Mouse (Mus musculus): Measurements from ENCODE around the gene Baiap2. TPM values are rescaled to one million over a fixed set of nuclear protein-coding genes. Genes with fewer than 3 reads are reported as not detected.
A peak's percentile ranks its signal among the peaks of the same experiment; 100 is the strongest.

Gene Baiap2
- polyA plus RNA-seq, 1 experiment from 2014 or later: 11.0 TPM

- H3K4me2 ChIP-seq (ENCODE audit: low read length): no peak overlapping the region
- no peaks in the 10 kb centered on the region for H3K27me3 ChIP-seq (ENCODE audit: control insufficient read depth, insufficient read depth, low read length)
- 33% methylated on average over 12 of the region's 12 CpGs for WGBS
- no peak overlapping the region; the same call in 1 of the 2 replicates for H3K9ac ChIP-seq (replicated peaks; ENCODE audit: low read length)
- H3K4me3 ChIP-seq (replicated peaks; ENCODE audit: low read depth, low read length): no peak overlapping the region
- H3K4me1 ChIP-seq (ENCODE audit: control insufficient read depth, insufficient read depth, low read length): peaks cover 19% of the 10 kb centered on the region
- peak; percentile 77 for DNase-seq
- peak overlapping the region; percentile 60 for H3K27ac ChIP-seq (replicated peaks; ENCODE audit: low read depth, low read length)
- peak; percentile 55; the same call in 1 of the 2 replicates for ATAC-seq (ENCODE audit: low FRiP score, low TSS enrichment)
- no peaks in the 10 kb centered on the region for H3K36me3 ChIP-seq (ENCODE audit: control insufficient read depth, insufficient read depth, low read length)
- H3K9me3 ChIP-seq (ENCODE audit: control insufficient read depth, low read length): no peaks in the 10 kb centered on the region
Observed at GRCm38 (mm10) chr11:120022841-120023240, 80.3 kb downstream of the Baiap2 start.

- Histone ChIP-seq H3K27ac (replicated peaks; ENCODE audit: low read depth, low read length) (no peak overlapping the region), H3K36me3 (ENCODE audit: control insufficient read depth, insufficient read depth, low read length) (no peaks in the 10 kb centered on the region), H3K4me2 (ENCODE audit: low read length) (no peak overlapping the region), H3K9me3 (ENCODE audit: control insufficient read depth, low read length) (no peaks in the 10 kb centered on the region), H3K9ac (replicated peaks; ENCODE audit: low read length) (no peak overlapping the region), H3K4me3 (replicated peaks; ENCODE audit: low read depth, low read length) (no peak overlapping the region), H3K27me3 (ENCODE audit: control insufficient read depth, insufficient read depth, low read length) (no peaks in the 10 kb centered on the region), H3K4me1 (ENCODE audit: control insufficient read depth, insufficient read depth, low read length) (peaks cover 10% of the 10 kb centered on the region)
- DNase-seq: no peak
- no peak for ATAC-seq (ENCODE audit: low FRiP score, low TSS enrichment)
- WGBS: 78% methylated on average over 3 of the region's 3 CpGs
Observed at GRCm38 (mm10) chr11:120026941-120027340, 84.4 kb downstream of the Baiap2 start.

GRCm38 (mm10) chr11:120028319-120029092 is 85.9 kb downstream of the Baiap2 start:
- H3K4me2 ChIP-seq (ENCODE audit: low read length): no peak overlapping the region
- DNase-seq (no peak), ATAC-seq (ENCODE audit: low FRiP score, low TSS enrichment) (no peak)
- no peak overlapping the region for H3K4me3 ChIP-seq (replicated peaks; ENCODE audit: low read depth, low read length)
- H3K27ac ChIP-seq (replicated peaks; ENCODE audit: low read depth, low read length): no peak overlapping the region
- no peaks in the 10 kb centered on the region for H3K27me3 ChIP-seq (ENCODE audit: control insufficient read depth, insufficient read depth, low read length)
- H3K4me1 ChIP-seq (ENCODE audit: control insufficient read depth, insufficient read depth, low read length): no peaks in the 10 kb centered on the region
- H3K36me3 ChIP-seq (ENCODE audit: control insufficient read depth, insufficient read depth, low read length): no peaks in the 10 kb centered on the region
- H3K9me3 ChIP-seq (ENCODE audit: control insufficient read depth, low read length): no peaks in the 10 kb centered on the region
- WGBS: 66% methylated on average over 18 of the region's 18 CpGs
- no peak overlapping the region for H3K9ac ChIP-seq (replicated peaks; ENCODE audit: low read length)

GRCm38 (mm10) chr11:120029431-120030144 is 87.0 kb downstream of the Baiap2 start:
- Histone ChIP-seq H3K4me2 (ENCODE audit: low read length) (no peak overlapping the region), H3K4me3 (replicated peaks; ENCODE audit: low read depth, low read length) (no peak overlapping the region), H3K9ac (replicated peaks; ENCODE audit: low read length) (no peak overlapping the region), H3K36me3 (ENCODE audit: control insufficient read depth, insufficient read depth, low read length) (no peaks in the 10 kb centered on the region), H3K27me3 (ENCODE audit: control insufficient read depth, insufficient read depth, low read length) (no peaks in the 10 kb centered on the region), H3K27ac (replicated peaks; ENCODE audit: low read depth, low read length) (no peak overlapping the region), H3K9me3 (ENCODE audit: control insufficient read depth, low read length) (no peaks in the 10 kb centered on the region), H3K4me1 (ENCODE audit: control insufficient read depth, insufficient read depth, low read length) (no peaks in the 10 kb centered on the region)
- WGBS: 37% methylated on average over 9 of the region's 9 CpGs
- ATAC-seq (ENCODE audit: low FRiP score, low TSS enrichment): no peak
- no peak for DNase-seq

GRCm38 (mm10) chr11:120030145-120030901 is 87.8 kb downstream of the Baiap2 start:
- DNase-seq: peak; percentile 81
- Histone ChIP-seq H3K4me3 (replicated peaks; ENCODE audit: low read depth, low read length) (no peak overlapping the region), H3K27me3 (ENCODE audit: control insufficient read depth, insufficient read depth, low read length) (no peaks in the 10 kb centered on the region), H3K9ac (replicated peaks; ENCODE audit: low read length) (no peak overlapping the region), H3K9me3 (ENCODE audit: control insufficient read depth, low read length) (no peaks in the 10 kb centered on the region), H3K27ac (replicated peaks; ENCODE audit: low read depth, low read length) (no peak overlapping the region), H3K4me1 (ENCODE audit: control insufficient read depth, insufficient read depth, low read length) (no peaks in the 10 kb centered on the region), H3K4me2 (ENCODE audit: low read length) (no peak overlapping the region), H3K36me3 (ENCODE audit: control insufficient read depth, insufficient read depth, low read length) (no peaks in the 10 kb centered on the region)
- peak; percentile 46; the same call in 1 of the 2 replicates for ATAC-seq (ENCODE audit: low FRiP score, low TSS enrichment)
- 40% methylated on average over 10 of the region's 10 CpGs for WGBS

- Histone ChIP-seq H3K36me3 (ENCODE audit: control insufficient read depth, insufficient read depth, low read length) (no peaks in the 10 kb centered on the region), H3K4me3 (replicated peaks; ENCODE audit: low read depth, low read length) (no peak overlapping the region), H3K4me1 (ENCODE audit: control insufficient read depth, insufficient read depth, low read length) (no peaks in the 10 kb centered on the region), H3K9me3 (ENCODE audit: control insufficient read depth, low read length) (no peaks in the 10 kb centered on the region), H3K4me2 (ENCODE audit: low read length) (no peak overlapping the region), H3K27me3 (ENCODE audit: control insufficient read depth, insufficient read depth, low read length) (no peaks in the 10 kb centered on the region), H3K9ac (replicated peaks; ENCODE audit: low read length) (no peak overlapping the region), H3K27ac (replicated peaks; ENCODE audit: low read depth, low read length) (no peak overlapping the region)
- ATAC-seq (ENCODE audit: low FRiP score, low TSS enrichment) (no peak), DNase-seq (no peak)
- WGBS: 64% methylated on average over 8 of the region's 8 CpGs
Observed at GRCm38 (mm10) chr11:120032052-120032451, 89.5 kb downstream of the Baiap2 start.

GRCm38 (mm10) chr11:120033473-120033872 is 90.9 kb downstream of the Baiap2 start:
- H3K36me3 ChIP-seq (ENCODE audit: control insufficient read depth, insufficient read depth, low read length): no peaks in the 10 kb centered on the region
- no peaks in the 10 kb centered on the region for H3K27me3 ChIP-seq (ENCODE audit: control insufficient read depth, insufficient read depth, low read length)
- H3K27ac ChIP-seq (replicated peaks; ENCODE audit: low read depth, low read length): no peak overlapping the region
- H3K9ac ChIP-seq (replicated peaks; ENCODE audit: low read length): no peak overlapping the region
- H3K4me1 ChIP-seq (ENCODE audit: control insufficient read depth, insufficient read depth, low read length): no peaks in the 10 kb centered on the region
- WGBS: 63% methylated on average over 3 of the region's 3 CpGs
- ATAC-seq (ENCODE audit: low FRiP score, low TSS enrichment): no peak
- no peaks in the 10 kb centered on the region for H3K9me3 ChIP-seq (ENCODE audit: control insufficient read depth, low read length)
- no peak for DNase-seq
- no peak overlapping the region for H3K4me2 ChIP-seq (ENCODE audit: low read length)
- H3K4me3 ChIP-seq (replicated peaks; ENCODE audit: low read depth, low read length): no peak overlapping the region

- no peaks in the 10 kb centered on the region for H3K4me1 ChIP-seq (ENCODE audit: control insufficient read depth, insufficient read depth, low read length)
- no peaks in the 10 kb centered on the region for H3K36me3 ChIP-seq (ENCODE audit: control insufficient read depth, insufficient read depth, low read length)
Observed at GRCm38 (mm10) chr11:120034306-120034705, 91.7 kb downstream of the Baiap2 start.

More at GRCm38 (mm10) chr11:120034306-120034705, 91.7 kb downstream of the Baiap2 start:
- Histone ChIP-seq H3K27ac (replicated peaks; ENCODE audit: low read depth, low read length) (no peak overlapping the region), H3K4me2 (ENCODE audit: low read length) (no peak overlapping the region), H3K27me3 (ENCODE audit: control insufficient read depth, insufficient read depth, low read length) (no peaks in the 10 kb centered on the region), H3K4me3 (replicated peaks; ENCODE audit: low read depth, low read length) (no peak overlapping the region), H3K9ac (replicated peaks; ENCODE audit: low read length) (no peak overlapping the region), H3K9me3 (ENCODE audit: control insufficient read depth, low read length) (no peaks in the 10 kb centered on the region)
- no peak for DNase-seq
- no peak for ATAC-seq (ENCODE audit: low FRiP score, low TSS enrichment)
- 20% methylated on average over 3 of the region's 3 CpGs for WGBS

Measured in midbrain, embryonic 14.5 days (tissue).